Mouse (Mus musculus): Measurements from ENCODE around the gene Otx2. TPM values are rescaled to one million over a fixed set of nuclear protein-coding genes. Genes with fewer than 3 reads are reported as not detected.

Gene Otx2
- polyA plus RNA-seq, 1 experiment: not detected

- Histone ChIP-seq H3K27ac (ENCODE audit: insufficient read depth, low read depth, low read length) (no peak overlapping the region), H3K4me3 (ENCODE audit: insufficient read depth, low read length) (no peak overlapping the region), H3K4me1 (ENCODE audit: control insufficient read depth, insufficient read depth, low read length) (no peaks in the 10 kb centered on the region)
- TF ChIP-seq POLR2A (IDR thresholded peaks at IDR 0.05; ENCODE audit: borderline replicate concordance, low read depth, low read length): no peak
Measured at GRCm38 (mm10) chr14:48707391-48707790, 33.8 kb upstream of the Otx2 start.

- no peaks in the 10 kb centered on the region for H3K4me1 ChIP-seq (ENCODE audit: control insufficient read depth, insufficient read depth, low read length)
- no peak overlapping the region for H3K27ac ChIP-seq (ENCODE audit: insufficient read depth, low read depth, low read length)
- no peak overlapping the region for H3K4me3 ChIP-seq (ENCODE audit: insufficient read depth, low read length)
- TF ChIP-seq POLR2A (IDR thresholded peaks at IDR 0.05; ENCODE audit: borderline replicate concordance, low read depth, low read length): no peak
- TF ChIP-seq CTCF (IDR thresholded peaks at IDR 0.05; ENCODE audit: low read depth, low read length): no peak
Measured at GRCm38 (mm10) chr14:48700790-48701370, 27.3 kb upstream of the Otx2 start.

GRCm38 (mm10) chr14:48679590-48679989 lies 6.0 kb upstream of the Otx2 start:
- no peaks in the 10 kb centered on the region for H3K4me1 ChIP-seq (ENCODE audit: control insufficient read depth, insufficient read depth, low read length)
- H3K27ac ChIP-seq (ENCODE audit: insufficient read depth, low read depth, low read length): no peak overlapping the region
- no peak overlapping the region for H3K4me3 ChIP-seq (ENCODE audit: insufficient read depth, low read length)
- no peak for TF ChIP-seq CTCF (IDR thresholded peaks at IDR 0.05; ENCODE audit: low read depth, low read length)
- TF ChIP-seq POLR2A (IDR thresholded peaks at IDR 0.05; ENCODE audit: borderline replicate concordance, low read depth, low read length): no peak

- TF ChIP-seq POLR2A (IDR thresholded peaks at IDR 0.05; ENCODE audit: borderline replicate concordance, low read depth, low read length) (no peak), CTCF (IDR thresholded peaks at IDR 0.05; ENCODE audit: low read depth, low read length) (no peak)
- Histone ChIP-seq H3K4me1 (ENCODE audit: control insufficient read depth, insufficient read depth, low read length) (no peaks in the 10 kb centered on the region), H3K27ac (ENCODE audit: insufficient read depth, low read depth, low read length) (no peak overlapping the region), H3K4me3 (ENCODE audit: insufficient read depth, low read length) (no peak overlapping the region)
Measured at GRCm38 (mm10) chr14:48678674-48679073, 5.1 kb upstream of the Otx2 start.

- no peak overlapping the region for H3K4me3 ChIP-seq (ENCODE audit: insufficient read depth, low read length)
Measured at GRCm38 (mm10) chr14:48674036-48674831, 615 bp upstream of the Otx2 start.

GRCm38 (mm10) chr14:48672611-48673176 lies 925 bp downstream of the Otx2 start:
- Histone ChIP-seq H3K27ac (ENCODE audit: insufficient read depth, low read depth, low read length) (no peak overlapping the region), H3K4me1 (ENCODE audit: control insufficient read depth, insufficient read depth, low read length) (no peaks in the 10 kb centered on the region), H3K4me3 (ENCODE audit: insufficient read depth, low read length) (no peak overlapping the region)
- TF ChIP-seq CTCF (IDR thresholded peaks at IDR 0.05; ENCODE audit: low read depth, low read length): no peak
- TF ChIP-seq POLR2A (IDR thresholded peaks at IDR 0.05; ENCODE audit: borderline replicate concordance, low read depth, low read length): no peak

More at GRCm38 (mm10) chr14:48674036-48674831, 615 bp upstream of the Otx2 start:
- Histone ChIP-seq H3K27ac (ENCODE audit: insufficient read depth, low read depth, low read length) (no peak overlapping the region), H3K4me1 (ENCODE audit: control insufficient read depth, insufficient read depth, low read length) (no peaks in the 10 kb centered on the region)
- TF ChIP-seq POLR2A (IDR thresholded peaks at IDR 0.05; ENCODE audit: borderline replicate concordance, low read depth, low read length): no peak
- no peak for TF ChIP-seq CTCF (IDR thresholded peaks at IDR 0.05; ENCODE audit: low read depth, low read length)

GRCm38 (mm10) chr14:48671480-48672240 lies 2.0 kb downstream of the Otx2 start:
- H3K4me3 ChIP-seq (ENCODE audit: insufficient read depth, low read length): no peak overlapping the region
- H3K27ac ChIP-seq (ENCODE audit: insufficient read depth, low read depth, low read length): no peak overlapping the region
- TF ChIP-seq CTCF (IDR thresholded peaks at IDR 0.05; ENCODE audit: low read depth, low read length) (no peak), POLR2A (IDR thresholded peaks at IDR 0.05; ENCODE audit: borderline replicate concordance, low read depth, low read length) (no peak)
- H3K4me1 ChIP-seq (ENCODE audit: control insufficient read depth, insufficient read depth, low read length): no peaks in the 10 kb centered on the region

GRCm38 (mm10) chr14:48670761-48671479 lies 2.7 kb downstream of the Otx2 start:
- Histone ChIP-seq H3K27ac (ENCODE audit: insufficient read depth, low read depth, low read length) (no peak overlapping the region), H3K4me1 (ENCODE audit: control insufficient read depth, insufficient read depth, low read length) (no peaks in the 10 kb centered on the region), H3K4me3 (ENCODE audit: insufficient read depth, low read length) (no peak overlapping the region)
- TF ChIP-seq POLR2A (IDR thresholded peaks at IDR 0.05; ENCODE audit: borderline replicate concordance, low read depth, low read length) (no peak), CTCF (IDR thresholded peaks at IDR 0.05; ENCODE audit: low read depth, low read length) (no peak)

GRCm38 (mm10) chr14:48670258-48670630 lies 3.4 kb downstream of the Otx2 start:
- no peaks in the 10 kb centered on the region for H3K4me1 ChIP-seq (ENCODE audit: control insufficient read depth, insufficient read depth, low read length)
- H3K27ac ChIP-seq (ENCODE audit: insufficient read depth, low read depth, low read length): no peak overlapping the region
- H3K4me3 ChIP-seq (ENCODE audit: insufficient read depth, low read length): no peak overlapping the region
- TF ChIP-seq CTCF (IDR thresholded peaks at IDR 0.05; ENCODE audit: low read depth, low read length): no peak
- TF ChIP-seq POLR2A (IDR thresholded peaks at IDR 0.05; ENCODE audit: borderline replicate concordance, low read depth, low read length): no peak
